Mouse (Mus musculus) spleen, postnatal 10 days (tissue): ENCODE measurements at regions not wholly inside any gene's neighbourhood (a gene's known extent, or its start where the extent isn't known, plus 50 kb on each side); places are given as distances from the start of the nearest gene placed in this dataset.

Experiments used
- DNase-seq, 2 experiments: peaks; one replicate each; pipeline ENCODE4 v3.0.0; 2021 to 2022; ENCODE audit warnings: low spot score in 2 of 2

- DNase-seq, result no peak
Observed at GRCm38 (mm10) chr13:107703736-107704135, 340.5 kb upstream of the Smim15 start.

- DNase-seq, result no peak
Observed at GRCm38 (mm10) chr13:107700268-107701139, 343.7 kb upstream of the Smim15 start.

- DNase-seq, result no peak
Observed at GRCm38 (mm10) chr13:107699251-107699650, 345.0 kb upstream of the Smim15 start.

- DNase-seq, result no peak
Observed at GRCm38 (mm10) chr13:107698345-107698744, 345.9 kb upstream of the Smim15 start.

- no peak for DNase-seq
Observed at GRCm38 (mm10) chr13:107692123-107692830, 352.0 kb upstream of the Smim15 start.

GRCm38 (mm10) chr13:107688972-107689371 lies 355.3 kb upstream of the Smim15 start:
- no peak for DNase-seq

GRCm38 (mm10) chr13:107685231-107685630 lies 359.0 kb upstream of the Smim15 start:
- no peak for DNase-seq

- DNase-seq, result no peak
Observed at GRCm38 (mm10) chr13:107683909-107684308, 360.3 kb upstream of the Smim15 start.

GRCm38 (mm10) chr13:107681719-107682118 lies 362.5 kb upstream of the Smim15 start:
- no peak for DNase-seq

GRCm38 (mm10) chr13:107678860-107679259 lies 365.4 kb upstream of the Smim15 start:
- no peak for DNase-seq

- DNase-seq, result no peak
Observed at GRCm38 (mm10) chr13:107677091-107677470, 367.2 kb upstream of the Smim15 start.

GRCm38 (mm10) chr13:107676310-107677090 lies 367.7 kb upstream of the Smim15 start:
- peak in 1 of 2 experiments; percentile 18 for DNase-seq

GRCm38 (mm10) chr13:107672166-107672565 lies 372.1 kb upstream of the Smim15 start:
- no peak for DNase-seq

- no peak for DNase-seq
Observed at GRCm38 (mm10) chr13:107668509-107668908, 375.7 kb upstream of the Smim15 start.

GRCm38 (mm10) chr13:107665775-107666174 lies 378.5 kb upstream of the Smim15 start:
- DNase-seq, result no peak

GRCm38 (mm10) chr13:107664197-107664596 lies 380.0 kb upstream of the Smim15 start:
- DNase-seq, result no peak

GRCm38 (mm10) chr13:107663745-107664144 lies 380.5 kb upstream of the Smim15 start:
- DNase-seq, result no peak

GRCm38 (mm10) chr13:107661414-107661813 lies 382.8 kb upstream of the Smim15 start:
- no peak for DNase-seq

GRCm38 (mm10) chr13:107645865-107646645 lies 398.2 kb upstream of the Smim15 start:
- DNase-seq, result no peak

- no peak for DNase-seq
Observed at GRCm38 (mm10) chr13:107645121-107645864, 399.0 kb upstream of the Smim15 start.

GRCm38 (mm10) chr13:107644705-107645104 lies 399.5 kb upstream of the Smim15 start:
- no peak for DNase-seq
